Mouse (Mus musculus) midbrain, embryonic 16.5 days (tissue): ENCODE results near the gene Nthl1. TPM values are rescaled to one million over a fixed set of nuclear protein-coding genes. Genes with fewer than 3 reads are reported as not detected.

ENCODE experiments used
- ATAC-seq: fragments of 200-750 bp; cut with Nextera tagmentation; 2 replicates; pipeline ENCODE4 v1.8.0; 2017; ENCODE audit warnings: moderate TSS enrichment
- H3K27ac ChIP-seq: fragments of 300-500 bp; sonication (generic); 2 replicates; pipeline ENCODE4 v1.5.1; 2014; ENCODE audit warnings: mild to moderate bottlenecking, low read length, mixed read lengths
- H3K27me3 ChIP-seq: fragments of 300-500 bp; sonication (generic); 2 replicates; pipeline ENCODE4 v1.6.1; 2014; ENCODE audit warnings: low read depth, low read length, mixed read lengths; ENCODE audit not compliant: control insufficient read depth, insufficient read depth
- H3K36me3 ChIP-seq: fragments of 300-500 bp; sonication (generic); 2 replicates; pipeline ENCODE4 v1.6.1; 2014; ENCODE audit warnings: mild to moderate bottlenecking, low read length, moderate library complexity, mixed read lengths; ENCODE audit not compliant: control insufficient read depth, insufficient read depth
- H3K4me1 ChIP-seq: fragments of 300-500 bp; sonication (generic); 2 replicates; pipeline ENCODE4 v1.6.1; 2014; ENCODE audit warnings: mild to moderate bottlenecking, low read length, mixed read lengths; ENCODE audit not compliant: control insufficient read depth, insufficient read depth
- H3K4me2 ChIP-seq: fragments of 300-500 bp; sonication (generic); 2 replicates; pipeline ENCODE4 v1.6.1; 2014; ENCODE audit warnings: mild to moderate bottlenecking, low read length, mixed read lengths
- H3K4me3 ChIP-seq: fragments of 300-500 bp; sonication (generic); 2 replicates; pipeline ENCODE4 v1.5.1; 2014; ENCODE audit warnings: low read depth, mild to moderate bottlenecking, low read length, moderate library complexity, mixed read lengths
- H3K9ac ChIP-seq: fragments of 300-500 bp; sonication (generic); 2 replicates; pipeline ENCODE4 v1.6.1; 2014; ENCODE audit warnings: low read depth, low read length, mixed read lengths
- H3K9me3 ChIP-seq: fragments of 300-500 bp; sonication (generic); replicated peaks from 2 replicates; pipeline ENCODE4 v1.6.1; 2014; ENCODE audit warnings: mild to moderate bottlenecking, low read length, mixed read lengths; ENCODE audit not compliant: control insufficient read depth, poor library complexity, severe bottlenecking
- WGBS: fragments of 180-500 bp; shearing (Covaris S2); extraction: QIAGEN DNeasy Blood & Tissue Kit; methylation state at CpG from one replicate; pipeline ENCODE4 v1.1.7; 2014; 5-methylcytosine and 5-hydroxymethylcytosine counted together
- polyA plus RNA-seq: library from polyadenylated mRNA; unstranded; fragments of >200 nt; fragmentation: Nextera tagmentation; extraction: Ambion mirVana; gene quantifications from 2 replicates; pipeline ENCODE4 v1.2.1, GENCODE M21; 2015

The Nthl1 gene
- polyA plus RNA-seq, 1 experiment from 2014 or later: 10.0 TPM

DNA sequence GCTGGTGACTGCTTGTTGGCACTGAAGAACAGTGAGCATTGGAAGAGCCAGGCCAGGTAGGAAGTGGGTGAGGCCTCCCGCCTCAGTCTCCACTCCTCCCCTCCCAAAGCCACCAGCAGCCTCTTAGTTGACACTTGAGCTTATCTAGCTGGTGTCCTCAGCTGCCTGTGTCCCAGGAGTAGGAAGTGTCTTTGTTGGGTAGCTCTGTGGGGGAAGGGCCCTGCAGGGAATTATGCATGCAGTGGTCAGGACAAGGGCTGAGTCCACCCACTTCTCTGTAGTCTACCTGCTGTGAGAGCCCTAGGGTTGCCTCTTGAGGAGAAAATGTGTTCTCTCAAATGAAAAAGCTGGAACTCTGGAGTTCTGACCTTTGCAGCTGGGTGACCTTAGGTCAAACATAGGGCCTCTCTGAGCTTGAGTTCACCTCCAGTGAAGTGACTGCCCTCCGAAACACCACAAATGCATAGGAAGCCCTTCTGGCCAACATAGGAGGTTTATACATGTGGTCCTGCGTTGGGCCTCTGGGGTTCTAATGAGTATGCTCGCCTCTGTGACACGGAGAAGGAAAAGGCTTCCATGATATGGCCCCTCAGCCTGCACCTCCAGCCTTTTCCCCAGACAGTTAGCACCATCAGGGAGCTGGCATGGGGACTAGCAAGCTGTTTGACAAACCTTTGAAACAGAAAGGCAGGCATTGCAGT is 4.5 kb downstream of the Nthl1 start:
- Histone ChIP-seq H3K36me3 (0 out of 2 replicates have a peak, but pooled peaks cover 8% of the 10 kb centered on the region), H3K9ac (no peak overlapping the region), H3K4me3 (no peak overlapping the region), H3K4me2 (no peak overlapping the region), H3K27me3 (no peaks in the 10 kb centered on the region), H3K4me1 (peaks cover 3% of the 10 kb centered on the region), H3K9me3 (no peaks in the 10 kb centered on the region), H3K27ac (no peak overlapping the region)
- no peak for ATAC-seq
- 61% methylated on average over 5 of the region's 5 CpGs for WGBS

DNA sequence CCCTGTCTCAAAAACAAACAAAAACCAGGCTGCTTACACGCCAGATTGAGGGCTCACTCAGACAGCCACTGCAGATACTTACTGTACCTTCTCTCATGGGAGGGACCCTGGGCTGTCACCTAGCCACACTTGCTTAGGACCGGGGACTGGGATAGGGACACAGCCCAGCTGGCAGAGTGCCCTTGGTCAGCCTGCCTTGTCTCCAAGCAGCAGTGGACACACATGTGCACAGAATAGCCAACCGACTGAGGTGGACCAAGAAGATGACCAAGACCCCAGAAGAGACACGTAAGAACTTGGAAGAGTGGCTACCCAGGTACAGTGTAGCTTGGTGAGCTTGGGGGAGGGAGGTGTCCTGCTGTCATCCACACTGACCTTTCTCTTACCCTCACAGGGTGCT is 5.7 kb downstream of the Nthl1 start:
- 94% methylated on average over 4 of the region's 4 CpGs for WGBS
- Histone ChIP-seq H3K4me2 (no peak overlapping the region), H3K4me1 (no peaks in the 10 kb centered on the region; the same call in 1 of the 2 replicates), H3K27me3 (no peaks in the 10 kb centered on the region), H3K4me3 (no peak overlapping the region), H3K27ac (no peak overlapping the region), H3K36me3 (0 out of 2 replicates have a peak, but pooled peaks cover 8% of the 10 kb centered on the region), H3K9ac (no peak overlapping the region), H3K9me3 (no peaks in the 10 kb centered on the region)
- no peak for ATAC-seq

DNA sequence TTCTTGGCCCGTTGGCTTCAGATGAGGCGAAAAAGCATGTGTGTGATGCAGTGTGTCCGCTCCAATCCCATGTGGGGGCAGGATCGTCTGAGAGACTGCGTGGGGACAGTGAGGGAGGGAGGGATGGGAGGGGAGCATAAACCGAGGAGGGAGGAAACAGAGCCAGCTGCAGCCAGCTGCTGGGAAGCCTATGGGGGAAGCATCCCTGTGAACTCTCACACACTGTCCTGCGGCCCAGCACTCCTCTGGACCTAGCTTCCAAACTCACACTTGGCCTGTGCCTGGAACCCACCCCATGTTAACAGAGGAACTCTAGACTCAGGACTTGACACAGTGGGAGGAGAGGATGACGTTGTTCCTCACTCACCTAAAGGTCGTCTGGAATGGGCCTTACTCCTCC is 6.4 kb downstream of the Nthl1 start:
- ATAC-seq: no peak
- Histone ChIP-seq H3K9ac (no peak overlapping the region), H3K4me2 (no peak overlapping the region), H3K4me1 (no peaks in the 10 kb centered on the region), H3K9me3 (no peaks in the 10 kb centered on the region), H3K27ac (no peak overlapping the region), H3K27me3 (no peaks in the 10 kb centered on the region), H3K4me3 (no peak overlapping the region), H3K36me3 (0 out of 2 replicates have a peak, but pooled peaks cover 8% of the 10 kb centered on the region)
- WGBS: 76% methylated on average over 9 of the region's 9 CpGs

DNA sequence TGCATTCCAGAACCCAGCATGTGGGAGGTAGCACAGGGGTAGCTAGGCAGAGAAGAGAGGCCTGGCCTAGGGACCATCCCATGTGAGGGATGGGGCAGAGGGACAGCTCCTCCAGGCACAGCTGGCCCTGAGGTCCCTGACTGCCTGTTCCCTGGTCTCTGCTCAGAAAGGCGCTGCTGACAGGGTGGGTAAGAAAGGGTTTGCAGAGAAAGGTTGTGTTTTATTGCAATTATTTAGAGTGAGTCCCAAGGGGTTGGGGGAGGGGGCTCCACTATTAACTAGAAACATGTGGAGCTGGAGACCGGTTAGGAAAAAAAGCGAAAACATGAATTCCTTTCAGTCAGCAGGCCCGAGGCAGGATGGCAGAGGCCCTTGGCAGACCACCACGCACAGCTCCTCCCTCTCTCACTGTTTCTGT is 7.1 kb downstream of the Nthl1 start:
- Histone ChIP-seq H3K9me3 (no peaks in the 10 kb centered on the region), H3K27me3 (no peaks in the 10 kb centered on the region), H3K4me3 (no peak overlapping the region), H3K9ac (no peak overlapping the region), H3K4me1 (no peaks in the 10 kb centered on the region), H3K27ac (no peak overlapping the region), H3K36me3 (0 out of 2 replicates have a peak, but pooled peaks cover 8% of the 10 kb centered on the region), H3K4me2 (no peak overlapping the region)
- no peak for ATAC-seq
- 85% methylated on average over 5 of the region's 5 CpGs for WGBS

DNA sequence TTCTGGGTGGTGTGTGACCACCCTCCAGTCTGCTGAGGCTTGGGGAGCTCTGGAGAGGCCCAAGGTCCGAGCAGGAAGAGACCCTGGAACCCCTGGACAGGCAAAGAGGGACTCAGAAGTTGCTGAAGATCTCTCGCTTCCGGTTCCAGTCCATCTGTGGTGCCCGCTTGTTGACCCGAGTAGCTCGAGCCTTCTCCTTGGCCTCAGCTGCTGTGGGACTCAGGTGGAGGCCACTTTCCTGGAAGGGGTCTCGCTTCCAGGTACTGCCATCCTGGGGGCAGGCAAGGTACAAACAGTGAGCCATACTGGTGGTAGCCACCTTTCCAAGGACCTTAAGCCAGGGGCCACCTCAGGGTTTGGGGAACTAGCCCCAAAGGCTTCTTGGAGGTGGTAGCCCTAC is 7.6 kb downstream of the Nthl1 start:
- Histone ChIP-seq H3K27ac (no peak overlapping the region), H3K4me2 (no peak overlapping the region), H3K4me1 (no peaks in the 10 kb centered on the region), H3K4me3 (no peak overlapping the region), H3K27me3 (no peaks in the 10 kb centered on the region), H3K9me3 (no peaks in the 10 kb centered on the region), H3K9ac (no peak overlapping the region), H3K36me3 (0 out of 2 replicates have a peak, but pooled peaks cover 8% of the 10 kb centered on the region)
- WGBS: 87% methylated on average over 7 of the region's 7 CpGs
- no peak for ATAC-seq

DNA sequence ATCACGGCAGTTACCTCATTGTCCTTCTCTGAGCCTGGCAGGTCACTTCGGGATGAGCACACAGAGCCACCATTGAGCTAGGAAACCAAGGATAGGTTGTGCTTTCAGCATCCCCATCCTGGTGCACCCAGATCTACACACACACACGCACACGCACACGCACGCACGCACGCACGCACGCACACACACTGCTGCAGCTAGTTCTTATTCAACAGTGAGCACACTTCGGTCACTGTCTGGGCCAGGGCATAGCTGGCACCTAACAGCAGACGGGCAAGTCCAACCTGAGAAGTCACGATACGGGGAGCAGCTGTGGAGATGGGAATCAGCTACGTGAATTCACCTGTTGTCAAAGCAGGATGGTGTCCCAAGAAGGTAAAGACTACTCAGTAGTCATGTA is 8.1 kb downstream of the Nthl1 start:
- no peak for ATAC-seq
- H3K27me3 ChIP-seq: no peaks in the 10 kb centered on the region
- H3K36me3 ChIP-seq: 0 out of 2 replicates have a peak, but pooled peaks cover 8% of the 10 kb centered on the region
- H3K4me3 ChIP-seq: no peak overlapping the region
- WGBS: 94% methylated on average over 15 of the region's 15 CpGs
- no peak overlapping the region for H3K27ac ChIP-seq
- H3K4me2 ChIP-seq: no peak overlapping the region
- H3K9me3 ChIP-seq: no peaks in the 10 kb centered on the region
- no peaks in the 10 kb centered on the region for H3K4me1 ChIP-seq
- no peak overlapping the region for H3K9ac ChIP-seq

DNA sequence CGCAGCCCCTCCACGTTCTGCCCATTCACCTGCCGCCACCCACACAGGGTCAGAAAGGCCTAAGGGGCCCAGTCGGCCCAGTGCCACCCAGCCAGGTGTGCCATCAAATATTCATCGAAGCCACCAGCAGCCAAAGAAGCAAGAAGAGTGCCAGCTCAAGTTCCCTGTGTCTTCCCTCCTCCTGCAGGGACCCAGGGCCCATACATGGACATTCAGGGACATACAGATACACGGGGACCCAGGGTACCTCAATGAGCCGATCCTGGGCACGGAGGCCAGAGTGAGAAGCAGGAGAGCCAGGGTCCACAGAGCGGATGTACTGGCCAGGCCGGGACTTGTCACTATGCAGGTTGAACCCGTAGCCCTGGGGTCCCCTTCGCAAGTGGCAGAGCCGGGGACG is 9.5 kb downstream of the Nthl1 start:
- Histone ChIP-seq H3K4me3 (no peak overlapping the region), H3K4me1 (no peaks in the 10 kb centered on the region), H3K27me3 (no peaks in the 10 kb centered on the region), H3K9me3 (no peaks in the 10 kb centered on the region), H3K36me3 (0 out of 2 replicates have a peak, but pooled peaks cover 8% of the 10 kb centered on the region), H3K9ac (no peak overlapping the region), H3K27ac (no peak overlapping the region), H3K4me2 (no peak overlapping the region)
- ATAC-seq: no peak
- WGBS: 95% methylated on average over 14 of the region's 14 CpGs

DNA sequence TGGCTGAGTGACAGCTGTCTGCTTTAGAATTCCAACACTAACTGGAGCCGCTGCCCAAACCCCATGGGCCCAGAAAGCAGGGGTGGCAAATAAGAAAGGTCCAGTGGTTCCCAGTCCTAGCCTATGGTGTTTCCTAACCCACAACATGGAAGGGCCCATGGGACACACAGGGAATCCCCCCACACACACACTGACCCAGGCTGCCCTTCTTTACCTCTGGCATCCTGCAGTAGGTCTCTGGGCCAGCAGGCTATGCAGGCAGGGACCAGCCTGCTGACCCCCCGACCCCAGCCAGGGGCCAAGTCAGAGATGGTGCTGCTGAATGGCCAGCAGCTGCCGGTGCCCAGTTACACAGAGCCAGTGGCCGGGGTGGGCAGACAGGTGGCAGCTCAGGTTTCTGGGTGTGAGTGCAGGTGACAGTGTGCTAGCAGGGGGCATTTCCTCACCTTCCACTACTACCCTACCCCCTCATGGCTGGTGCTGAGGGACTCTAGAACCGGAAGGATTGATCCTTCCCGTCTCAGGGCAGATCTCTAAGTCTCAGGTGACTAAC is 10.4 kb downstream of the Nthl1 start:
- no peak for ATAC-seq
- H3K9me3 ChIP-seq: no peaks in the 10 kb centered on the region
- no peak overlapping the region for H3K27ac ChIP-seq
- 0 out of 2 replicates have a peak, but pooled peaks cover 8% of the 10 kb centered on the region for H3K36me3 ChIP-seq
- no peaks in the 10 kb centered on the region for H3K4me1 ChIP-seq
- no peak overlapping the region for H3K4me2 ChIP-seq
- 77% methylated on average over 6 of the region's 6 CpGs for WGBS
- no peak overlapping the region for H3K9ac ChIP-seq
- H3K4me3 ChIP-seq: no peak overlapping the region
- H3K27me3 ChIP-seq: no peaks in the 10 kb centered on the region

DNA sequence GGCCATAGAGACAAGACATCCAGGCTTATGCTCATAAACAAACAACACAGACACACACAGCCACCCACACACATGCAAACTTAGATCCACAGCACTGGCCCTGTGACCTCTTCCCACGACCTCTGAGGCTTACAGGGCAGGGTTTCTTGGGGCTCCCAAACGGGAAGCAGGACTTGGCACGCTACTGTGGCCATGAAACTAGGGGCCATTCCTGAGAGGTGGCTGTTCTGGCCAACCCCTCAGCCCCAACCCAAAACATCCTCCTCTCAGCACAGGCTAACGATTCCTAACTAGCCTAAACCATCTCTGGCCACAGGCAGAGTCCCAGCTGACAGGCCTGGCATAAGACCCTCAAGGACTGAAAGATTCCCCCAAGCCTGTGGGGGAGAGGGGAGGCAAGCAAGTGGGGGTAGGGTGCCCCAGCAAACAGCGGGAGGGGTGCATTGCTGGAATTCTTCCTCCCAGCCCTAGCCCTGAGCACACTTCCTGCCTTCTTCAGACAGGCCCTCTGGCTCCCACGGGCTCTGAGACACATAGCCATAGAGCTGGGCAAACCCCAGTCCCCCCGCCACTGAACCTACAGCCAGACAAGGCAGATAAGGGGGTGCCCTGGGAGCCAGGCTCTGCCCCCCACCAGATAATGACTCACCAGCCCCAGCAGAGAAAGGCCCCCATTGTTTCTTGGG is 11.7 kb downstream of the Nthl1 start:
- Histone ChIP-seq H3K4me3 (no peak overlapping the region), H3K27ac (peak overlapping the region; percentile 36), H3K36me3 (0 out of 2 replicates have a peak, but pooled peaks cover 6% of the 10 kb centered on the region), H3K9me3 (no peaks in the 10 kb centered on the region), H3K9ac (0 out of 2 replicates have a peak overlapping the region, but pooled peaks have one; percentile 7), H3K27me3 (no peaks in the 10 kb centered on the region), H3K4me2 (no peak overlapping the region), H3K4me1 (no peaks in the 10 kb centered on the region; the same call in 1 of the 2 replicates)
- no peak for ATAC-seq
- WGBS: 49% methylated on average over 6 of the region's 7 CpGs
